Mouse (Mus musculus) CD4-positive, CD25-positive, alpha-beta regulatory T cell, adult 2 months (primary cell): Measurements from ENCODE around the gene Mtmr4.

ENCODE experiments used
- DNase-seq: peaks from one replicate; pipeline ENCODE4 v3.0.0-alpha.2; 2012; ENCODE audit warnings: low read depth, low spot score

Mtmr4 gene

DNA sequence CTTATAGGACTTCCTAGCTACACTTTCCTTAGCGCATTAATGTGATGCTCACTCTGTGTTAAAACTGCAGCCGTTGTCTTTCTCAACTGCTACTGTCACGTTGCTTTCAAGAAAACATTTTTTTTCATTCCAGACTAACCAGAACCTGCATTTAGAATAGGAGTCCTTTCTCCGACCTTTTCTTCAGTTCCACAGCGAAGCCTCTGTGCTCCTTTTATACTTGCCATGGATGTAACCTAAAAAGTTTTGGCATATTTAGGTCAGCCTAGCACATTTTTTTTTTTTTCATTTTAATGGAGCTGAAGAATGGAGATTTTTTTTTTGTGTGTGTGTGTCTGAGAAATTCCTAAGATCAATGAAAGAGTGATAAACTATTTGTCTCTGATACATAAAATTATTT lies 23.6 kb downstream of the Mtmr4 start:
- DNase-seq, result no peak

DNA sequence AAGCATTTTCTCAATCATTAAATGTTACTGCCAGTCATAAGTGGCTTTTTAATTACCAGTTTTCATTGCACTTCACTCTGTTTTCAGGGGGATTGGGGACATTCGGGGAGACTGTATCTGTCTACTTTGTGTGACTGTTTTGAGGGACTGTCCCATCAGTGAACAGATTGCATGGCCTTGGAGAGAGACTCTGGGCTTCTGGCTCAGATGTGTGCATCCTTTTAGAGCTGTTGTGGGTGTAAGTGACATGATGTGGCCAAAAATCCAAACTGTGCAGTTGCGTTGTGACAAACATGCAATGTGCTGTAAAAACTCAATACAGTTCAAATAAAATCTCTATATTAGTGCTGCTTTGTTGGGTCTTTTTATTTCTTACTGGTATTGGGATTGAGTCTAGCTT lies 24.0 kb downstream of the Mtmr4 start:
- no peak for DNase-seq

DNA sequence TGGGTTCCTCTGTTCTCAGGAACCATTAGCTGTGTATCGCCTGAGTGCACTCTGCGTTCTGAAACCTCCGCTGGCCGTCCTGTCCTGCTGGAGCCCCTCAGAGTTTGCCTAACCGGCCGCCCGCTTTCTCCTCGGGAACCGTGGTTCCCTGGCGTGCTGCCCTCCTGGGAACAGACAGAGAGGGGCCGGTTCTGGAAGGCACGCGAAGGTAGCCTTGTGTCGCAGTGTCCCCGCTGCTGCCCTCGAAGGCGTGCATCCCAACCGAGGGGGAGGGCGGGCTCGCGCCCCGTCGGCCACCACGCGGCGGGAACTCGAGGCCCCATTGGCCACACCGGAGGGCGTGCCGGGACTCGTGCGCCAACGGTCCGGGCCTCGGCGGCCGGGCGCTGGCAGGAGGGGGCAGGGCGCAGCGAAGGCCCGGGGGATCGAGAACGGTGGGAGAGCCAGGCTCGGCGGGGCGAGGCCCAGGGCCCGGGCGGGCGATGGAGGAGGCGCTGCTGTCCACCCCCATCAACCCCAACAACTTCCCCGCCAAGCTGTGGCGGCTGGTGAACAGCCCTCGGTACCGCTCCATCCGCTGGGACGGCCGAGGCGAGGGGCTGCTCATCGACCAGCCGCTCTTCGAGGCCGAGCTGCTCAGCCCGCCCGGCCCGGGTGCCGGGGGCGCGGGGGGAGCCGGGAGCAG lies 25.0 kb downstream of the Mtmr4 start, which contains the start of gene Hsf5:
Gene Hsf5, plus strand, starts transcription at position 375 of the 685 bp plus-strand sequence.
- no peak for DNase-seq

DNA sequence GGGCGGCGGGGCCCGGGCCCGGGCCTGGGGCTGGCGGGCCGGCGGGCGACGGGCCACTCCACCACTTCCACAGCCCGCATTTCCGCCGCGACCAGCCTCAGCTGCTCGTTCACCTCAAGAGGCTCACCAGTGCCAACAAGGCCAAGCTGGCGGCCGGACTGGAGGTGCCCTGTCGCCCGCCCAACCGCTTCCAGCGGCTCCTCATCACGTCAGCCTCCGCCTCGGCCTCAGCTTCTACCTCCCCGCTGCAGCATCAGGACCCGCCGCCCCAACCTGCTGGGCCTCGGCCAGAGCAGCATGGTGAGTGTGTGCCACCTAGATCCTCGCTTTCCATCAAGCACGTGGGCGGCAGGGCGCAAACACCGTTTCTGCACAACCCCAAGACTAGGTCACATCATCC lies 25.6 kb downstream of the Mtmr4 start:
- no peak for DNase-seq

DNA sequence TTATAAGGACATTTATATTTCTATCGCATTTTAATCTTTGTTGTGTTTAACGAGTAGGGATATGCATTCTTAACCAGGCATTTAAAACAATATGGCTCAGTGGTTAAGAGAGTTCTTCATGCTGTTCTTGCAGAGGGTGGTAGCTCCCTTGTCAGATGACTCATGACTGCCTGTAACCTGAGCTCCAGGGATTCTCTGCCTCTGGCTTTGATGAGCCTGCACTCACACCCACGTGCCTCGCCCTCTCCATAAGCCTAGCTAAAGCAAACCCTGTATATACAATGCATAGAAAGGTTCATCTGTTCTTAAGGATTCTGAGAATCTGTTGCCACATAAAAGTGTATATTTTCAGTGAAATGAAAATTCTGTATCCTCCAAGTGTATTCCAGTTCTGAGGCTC lies 31.2 kb downstream of the Mtmr4 start:
- no peak for DNase-seq

DNA sequence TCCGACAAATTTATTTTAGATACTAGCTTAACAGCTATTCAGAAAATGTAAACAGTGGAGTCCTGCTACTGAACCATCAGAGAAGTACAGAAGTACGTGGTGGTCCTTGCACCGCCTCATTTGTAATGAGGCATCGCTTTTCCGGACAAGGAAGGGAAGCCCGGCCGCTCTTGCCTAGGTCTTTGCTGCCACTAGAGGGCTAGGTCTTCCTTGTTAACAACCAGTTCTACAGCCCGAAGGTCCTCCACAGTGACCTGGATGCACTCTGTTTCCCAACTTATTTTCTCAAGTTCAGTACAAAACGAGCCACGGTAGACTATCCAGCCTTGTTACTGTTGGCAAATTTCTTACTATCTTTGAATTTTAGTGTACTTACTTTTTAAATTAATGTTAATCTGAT lies 37.9 kb downstream of the Mtmr4 start:
- DNase-seq, result peak; percentile 75

DNA sequence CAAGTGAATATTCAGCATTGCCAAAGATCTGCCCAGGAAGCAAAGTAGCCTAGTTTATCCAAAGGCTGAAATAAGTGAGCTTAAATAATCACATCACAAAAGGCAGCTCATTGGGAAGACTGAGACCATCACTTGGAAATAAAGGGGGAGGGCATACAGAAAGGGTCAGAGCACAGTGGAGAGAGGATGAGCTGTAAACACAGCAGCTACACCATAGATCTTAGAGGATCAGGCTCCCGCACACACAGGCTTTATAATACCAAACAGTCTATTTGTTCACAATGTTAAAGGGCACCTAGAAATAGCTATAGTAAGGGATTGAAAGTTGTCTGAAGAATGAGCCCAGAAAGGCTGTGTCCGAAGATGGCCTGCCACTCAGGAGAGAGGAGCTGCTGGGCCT lies 46.8 kb downstream of the Mtmr4 start:
- no peak for DNase-seq

DNA sequence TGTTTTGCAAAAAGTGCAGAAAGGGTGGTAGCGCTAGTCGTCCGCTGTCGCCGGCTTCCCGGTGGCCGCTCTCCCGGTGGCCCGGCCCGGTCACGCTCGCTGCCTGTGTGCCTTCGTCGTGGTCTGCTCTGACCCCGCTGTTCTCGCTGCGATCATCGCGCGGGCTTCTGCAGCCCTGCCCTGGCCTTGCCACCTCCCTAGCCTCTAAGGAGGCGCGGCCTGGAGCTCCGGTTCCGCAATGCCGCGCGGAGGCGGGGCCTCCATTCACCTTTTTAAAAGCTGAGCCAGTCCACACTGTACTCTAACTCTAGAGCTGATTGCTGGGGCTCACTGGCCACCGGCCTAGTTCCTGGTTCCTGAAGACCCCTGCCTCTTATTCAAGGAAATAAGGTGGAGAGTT lies 47.2 kb downstream of the Mtmr4 start:
- DNase-seq, result peak; percentile 59

DNA sequence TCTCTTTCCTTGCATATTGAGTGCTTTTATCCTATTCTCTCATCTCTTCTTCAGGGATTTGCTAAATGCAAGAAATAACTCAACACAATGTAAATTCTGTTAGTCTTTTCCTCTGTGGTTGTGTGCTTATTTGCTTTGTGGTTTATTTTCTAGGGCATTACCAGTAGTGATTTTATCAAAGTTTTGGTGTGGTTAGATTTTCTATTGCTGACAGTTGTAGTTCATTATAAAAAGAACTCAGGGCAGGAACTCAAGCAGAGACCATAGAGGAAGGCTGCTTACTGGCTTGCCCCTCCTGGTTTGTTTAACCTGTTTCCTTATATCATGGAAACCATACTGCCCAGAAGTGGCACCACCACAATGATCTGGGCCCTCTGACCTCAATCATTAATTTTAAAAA lies 50.9 kb downstream of the Mtmr4 start:
- no peak for DNase-seq

DNA sequence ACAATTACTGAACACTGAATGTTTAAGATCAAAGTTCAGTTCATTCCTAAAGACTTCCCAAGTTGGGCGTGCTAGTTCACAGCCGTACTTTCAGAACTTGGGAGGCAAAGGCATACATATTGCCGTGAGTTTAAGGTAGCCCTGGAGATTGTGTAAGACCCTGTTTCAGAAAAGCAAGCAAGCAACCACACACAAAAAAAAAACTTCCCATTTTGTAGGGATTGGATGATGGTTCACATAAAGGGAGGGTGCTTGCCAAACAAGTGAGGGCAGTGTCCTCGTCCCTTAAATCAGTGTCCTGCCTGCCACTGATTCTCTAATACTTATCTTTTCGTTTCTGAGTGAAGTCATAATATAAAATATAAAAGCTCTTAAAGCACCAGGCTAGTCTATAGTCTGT lies 62.7 kb downstream of the Mtmr4 start:
- DNase-seq, result no peak

DNA sequence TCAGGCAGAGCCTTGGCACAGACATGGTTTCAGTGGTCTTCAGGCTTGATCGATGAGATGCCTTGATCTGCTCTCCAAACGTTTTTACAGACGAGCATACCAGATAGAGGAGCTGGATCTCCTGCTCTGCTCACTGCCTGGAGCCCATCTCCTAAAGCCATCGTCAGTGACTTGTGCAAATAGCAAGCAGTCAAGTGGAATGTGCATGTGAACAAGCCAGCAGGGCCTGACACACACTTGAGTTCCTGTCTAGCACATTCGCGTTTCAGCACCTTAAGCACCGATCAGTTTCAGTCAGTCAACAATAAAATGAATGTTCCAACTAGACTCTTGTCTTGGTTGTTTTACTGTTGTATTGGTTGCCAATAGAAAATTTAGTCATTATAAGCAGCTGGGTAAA lies 67.3 kb downstream of the Mtmr4 start:
- no peak for DNase-seq

DNA sequence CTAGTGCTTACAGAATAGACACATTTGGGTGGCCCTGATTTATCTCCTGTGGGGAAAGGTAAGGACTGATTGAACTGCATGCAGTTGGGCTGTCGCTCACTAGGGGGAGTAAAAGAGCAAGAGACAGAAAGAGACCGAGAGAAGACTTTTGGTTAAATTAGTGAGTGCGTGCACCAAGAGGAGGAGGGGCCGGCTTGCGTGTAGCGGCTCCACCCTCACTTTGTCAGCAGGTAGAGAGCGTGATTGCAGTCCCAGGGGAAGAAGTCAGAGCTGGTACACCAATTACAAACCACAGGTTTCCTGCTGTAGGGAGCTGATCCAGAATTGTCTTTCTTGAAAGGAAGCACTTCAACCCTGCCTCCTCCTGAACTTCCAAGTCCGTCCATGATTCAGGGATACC lies 70.4 kb downstream of the Mtmr4 start, which contains the start of gene Rnf43:
Gene Rnf43, plus strand, starts transcription at position 316 of the 400 bp plus-strand sequence.
- DNase-seq, result peak; percentile 94

DNA sequence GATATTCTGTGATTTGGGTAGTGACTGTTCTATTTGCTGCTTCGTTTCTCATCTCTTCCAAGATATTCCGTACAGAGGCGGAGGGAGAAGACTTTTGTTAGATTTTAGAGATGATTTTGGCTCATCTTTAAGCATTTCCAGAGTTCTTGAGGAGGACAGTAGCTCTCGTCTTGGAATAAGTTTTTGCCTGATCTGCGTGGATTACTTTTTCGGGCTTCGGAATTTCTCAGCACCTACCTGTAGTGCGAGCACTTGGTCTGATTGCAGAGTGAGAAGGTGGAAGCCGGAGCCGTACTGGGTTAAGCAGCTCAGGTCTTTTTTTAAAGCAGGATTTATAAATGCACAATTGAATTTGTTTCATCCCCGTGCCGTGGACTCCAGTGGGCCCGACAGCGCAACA lies 70.9 kb downstream of the Mtmr4 start:
- peak; percentile 36 for DNase-seq

DNA sequence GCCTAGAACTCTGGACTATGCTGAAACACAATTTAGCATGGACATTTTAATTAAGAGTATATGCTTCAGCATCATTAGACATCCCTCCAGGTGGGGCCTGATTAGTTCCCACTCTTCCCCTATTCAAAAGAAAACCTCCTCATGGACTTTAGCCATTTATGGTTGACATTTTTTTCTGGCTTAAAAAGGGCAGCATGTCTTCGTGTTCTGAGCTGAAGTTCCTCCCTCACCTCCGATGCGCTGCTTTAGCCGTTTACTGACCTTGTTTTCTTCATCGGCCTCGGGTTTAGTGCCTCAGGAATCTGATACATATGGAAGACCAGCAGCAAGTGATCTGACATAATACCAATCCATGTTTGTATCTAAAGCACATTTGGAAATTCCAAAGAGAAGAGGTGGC lies 72.0 kb downstream of the Mtmr4 start:
- no peak for DNase-seq

DNA sequence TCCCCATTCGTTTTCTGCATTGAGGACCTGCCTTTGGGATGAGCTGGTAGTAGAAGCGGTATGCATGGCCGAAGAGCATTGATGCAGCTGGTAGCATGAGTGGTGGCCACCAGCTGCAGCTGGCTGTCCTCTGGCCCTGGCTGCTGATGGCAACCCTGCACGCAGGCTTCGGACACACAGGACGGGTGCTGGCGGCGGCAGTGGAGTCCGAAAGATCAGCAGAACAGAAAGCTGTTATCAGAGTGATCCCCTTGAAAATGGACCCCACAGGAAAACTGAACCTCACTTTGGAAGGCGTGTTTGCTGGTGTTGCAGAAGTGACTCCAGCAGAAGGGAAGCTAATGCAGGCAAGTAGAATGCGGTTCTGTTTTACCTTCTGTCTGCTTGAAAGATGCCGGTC lies 72.6 kb downstream of the Mtmr4 start:
- DNase-seq, result no peak

DNA sequence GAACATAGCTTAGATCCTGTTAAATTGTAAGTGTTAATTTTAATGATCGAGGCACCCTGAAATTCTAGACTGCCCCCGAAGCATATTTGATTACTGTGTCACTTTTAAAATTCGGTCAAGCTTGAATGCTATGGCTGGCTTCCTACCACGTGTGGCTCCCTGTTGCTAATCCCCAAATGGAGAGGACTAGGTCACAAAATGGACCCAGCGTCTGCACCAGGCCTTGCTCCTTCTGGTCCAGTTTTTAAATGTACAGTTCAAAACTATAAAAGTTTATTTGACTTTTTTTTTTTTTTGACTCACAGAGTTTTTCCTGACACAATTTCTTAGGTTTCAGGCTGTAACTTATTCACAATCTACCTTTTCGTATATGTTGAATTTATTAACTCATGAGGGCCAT lies 73.3 kb downstream of the Mtmr4 start:
- DNase-seq, result no peak

DNA sequence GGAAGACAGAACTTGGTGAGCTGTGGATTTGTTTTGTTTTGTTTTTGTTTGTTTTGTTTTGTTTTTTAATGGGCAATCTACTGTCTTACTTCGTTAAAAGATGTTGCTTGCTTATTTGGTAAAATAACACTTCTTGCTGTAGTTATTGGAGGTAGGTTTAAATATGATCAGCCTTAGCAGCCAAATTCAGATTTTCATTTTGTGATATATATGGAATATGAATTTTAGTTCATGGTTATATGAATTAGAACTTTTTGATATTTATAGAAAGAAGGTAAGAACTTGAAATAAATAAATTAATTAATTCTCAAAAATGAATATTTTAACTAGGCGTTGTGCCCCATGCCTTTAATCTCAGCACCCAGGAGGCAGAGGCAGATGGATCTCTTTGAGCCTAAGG lies 73.7 kb downstream of the Mtmr4 start:
- no peak for DNase-seq
